Mouse (Mus musculus): ENCODE measurements around the gene Tecta. TPM values are rescaled to one million over a fixed set of nuclear protein-coding genes. Genes with fewer than 3 reads are reported as not detected.

Tecta gene
- not detected for polyA plus RNA-seq (2017; shearing (Covaris generic))

GRCm38 (mm10) chr9:42399829-42400228, at the start of gene Tecta:
TSS of gene Tecta (minus strand) at chr9:42399929.

Other genes starting within 250 kb of the Tecta start
- 67.0 TPM for gene Sc5d, start 135.7 kb downstream of the Tecta start, polyA plus RNA-seq (2017; shearing (Covaris generic))
- 21.7 TPM for gene Tbcel, start 107.9 kb upstream of the Tecta start, polyA plus RNA-seq (2017; shearing (Covaris generic))